Mouse (Mus musculus) olfactory bulb, adult 2 months (tissue): ENCODE measurements around the gene Ube2ql1.

Experiments used
- CTCF ChIP-seq: fragments of 200-500 bp; IDR thresholded peaks from 2 replicates; pipeline ENCODE4 v1.5.1; 2012; ENCODE audit warnings: low read depth, mild to moderate bottlenecking, low read length, moderate library complexity; ENCODE audit not compliant: insufficient read depth
- POLR2A ChIP-seq: fragments of 200-500 bp; IDR thresholded peaks from 2 replicates; pipeline ENCODE4 v1.6.1; 2012; ENCODE audit warnings: mild to moderate bottlenecking, low read depth, low read length, moderate library complexity; ENCODE audit not compliant: insufficient read depth

GRCm38 (mm10) chr13:69700827-69701226 is 38.9 kb downstream of the Ube2ql1 start:
- no peak for TF ChIP-seq CTCF
- TF ChIP-seq POLR2A, result no peak
